Mouse (Mus musculus) brain, embryonic 14.5 days (tissue): ENCODE results near the gene Rreb1.

Experiments
- CTCF ChIP-seq: fragments of 200-500 bp; IDR thresholded peaks from 2 replicates; pipeline ENCODE4 v1.5.1; 2012; ENCODE audit warnings: inconsistent platforms, mild to moderate bottlenecking, moderate library complexity, borderline replicate concordance; ENCODE audit not compliant: insufficient read depth, insufficient read length; ENCODE audit errors: extremely low read depth
- POLR2A ChIP-seq: fragments of 200-500 bp; IDR thresholded peaks from 2 replicates; pipeline ENCODE4 v1.6.1; 2012; ENCODE audit warnings: mild to moderate bottlenecking, inconsistent platforms, borderline replicate concordance; ENCODE audit not compliant: poor library complexity, insufficient read depth, insufficient read length, severe bottlenecking; ENCODE audit errors: extremely low read depth

DNA sequence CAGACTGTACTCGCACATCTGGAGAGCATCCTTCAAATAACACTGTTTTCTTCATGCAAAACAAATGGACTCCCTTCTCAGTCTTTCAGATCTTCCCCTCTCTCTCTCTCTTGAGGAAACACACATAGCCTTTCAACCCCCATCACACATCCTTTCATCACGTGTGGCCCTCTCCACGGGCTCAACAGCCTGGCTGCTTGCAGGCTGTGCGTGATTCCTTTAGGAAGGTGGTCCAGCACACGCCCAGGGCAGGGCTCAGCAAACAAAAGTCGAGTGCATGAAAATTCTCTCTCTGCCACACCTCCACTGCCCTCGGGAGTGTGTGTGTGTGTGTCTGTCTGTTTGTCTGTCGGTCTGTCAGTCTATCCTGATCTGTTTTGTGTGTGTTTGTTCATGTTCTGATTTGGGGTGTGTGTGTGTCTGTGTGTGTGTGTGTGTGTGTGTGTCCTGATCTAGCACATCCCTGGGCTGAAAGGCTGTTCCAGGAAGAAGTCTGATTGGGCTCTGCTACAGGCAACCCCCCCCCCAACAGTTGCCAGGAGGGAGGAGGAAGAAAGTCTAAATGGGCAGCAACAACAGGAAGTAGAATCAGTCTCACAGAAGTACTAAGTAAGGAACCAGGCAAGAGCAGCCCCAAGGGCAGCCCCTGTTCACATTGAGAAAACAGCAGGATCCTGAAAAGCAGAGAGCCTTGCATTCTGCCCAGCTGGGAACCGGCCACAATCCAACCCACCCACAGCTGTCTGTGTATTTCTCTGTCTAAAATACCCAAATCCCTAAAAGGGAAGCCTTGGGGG, 26.8 kb upstream of the Rreb1 start:
- no peak for TF ChIP-seq CTCF
- TF ChIP-seq POLR2A: no peak
